Mouse (Mus musculus): ENCODE data around the gene Hist1h3g. TPM values are rescaled to one million over a fixed set of nuclear protein-coding genes. Genes with fewer than 3 reads are reported as not detected.
"Not testable (repeated sequence)": the region's sequence is repeated elsewhere in the genome, so short reads cannot be mapped to it uniquely, and the experiment has no call there.

Gene Hist1h3g
- polyA plus RNA-seq, 1 experiment from 2014 or later: 6.1 TPM

GRCm38 (mm10) chr13:23572218-23573033 is 37.2 kb downstream of the Hist1h3g start:
- Histone ChIP-seq H3K27me3 (ENCODE audit: control insufficient read depth, insufficient read depth, low read length) (no peaks in the 10 kb centered on the region), H3K4me1 (ENCODE audit: control insufficient read depth, insufficient read depth, low read length) (peaks cover 32% of the 10 kb centered on the region), H3K27ac (ENCODE audit: low read length) (peak overlapping the region; percentile 93), H3K4me3 (replicated peaks; ENCODE audit: low read length) (peak overlapping the region; percentile 54), H3K36me3 (ENCODE audit: control insufficient read depth, insufficient read depth, low read length) (no peaks in the 10 kb centered on the region), H3K9ac (ENCODE audit: low read length) (peak overlapping the region; percentile 62), H3K4me2 (ENCODE audit: low read depth, low read length) (peak overlapping the region; percentile 75), H3K9me3 (replicated peaks; ENCODE audit: control insufficient read depth, low read length) (no peaks in the 10 kb centered on the region)
- WGBS: 21% methylated on average over 2 of the region's 2 CpGs
- ATAC-seq (ENCODE audit: insufficient read depth, low FRiP score): no peak

GRCm38 (mm10) chr13:23573034-23573897 is 38.0 kb downstream of the Hist1h3g start:
- WGBS: 6% methylated on average over 17 of the region's 20 CpGs

GRCm38 (mm10) chr13:23573898-23574524 is 38.8 kb downstream of the Hist1h3g start, which contains the start of the genes Hist1h2bf and Hist1h2ad:
Hist1h2bf (minus strand) TSS chr13:23574196.
Hist1h2ad (plus strand) TSS chr13:23574381.
- H3K4me3 ChIP-seq (replicated peaks; ENCODE audit: low read length): peak within 1 kb of the TSS; percentile 54
- peak within 1 kb of the TSS; percentile 71 for H3K9ac ChIP-seq (ENCODE audit: low read length)
- H3K4me2 ChIP-seq (ENCODE audit: low read depth, low read length): peak within 1 kb of the TSS; percentile 78
- H3K27me3 ChIP-seq (ENCODE audit: control insufficient read depth, insufficient read depth, low read length); H3K9me3 ChIP-seq (replicated peaks; ENCODE audit: control insufficient read depth, low read length); H3K36me3 ChIP-seq (ENCODE audit: control insufficient read depth, insufficient read depth, low read length): not testable (repeated sequence)
- H3K4me1 ChIP-seq (ENCODE audit: control insufficient read depth, insufficient read depth, low read length): peaks cover 33% of the 10 kb centered on the region
- ATAC-seq (ENCODE audit: insufficient read depth, low FRiP score): peak; percentile 91
- WGBS: under 1% methylated on average over 22 of the region's 42 CpGs
- H3K27ac ChIP-seq (ENCODE audit: low read length): peak within 1 kb of the TSS; percentile 91

More at GRCm38 (mm10) chr13:23573034-23573897, 38.0 kb downstream of the Hist1h3g start:
- Histone ChIP-seq H3K4me3 (replicated peaks; ENCODE audit: low read length) (peak overlapping the region; percentile 54), H3K9ac (ENCODE audit: low read length) (peak overlapping the region; percentile 71), H3K27ac (ENCODE audit: low read length) (peak overlapping the region; percentile 91), H3K4me2 (ENCODE audit: low read depth, low read length) (peak overlapping the region; percentile 75), H3K4me1 (ENCODE audit: control insufficient read depth, insufficient read depth, low read length) (peaks cover 33% of the 10 kb centered on the region)
- H3K36me3 ChIP-seq (ENCODE audit: control insufficient read depth, insufficient read depth, low read length); H3K9me3 ChIP-seq (replicated peaks; ENCODE audit: control insufficient read depth, low read length); H3K27me3 ChIP-seq (ENCODE audit: control insufficient read depth, insufficient read depth, low read length); ATAC-seq (ENCODE audit: insufficient read depth, low FRiP score): not testable (repeated sequence)

GRCm38 (mm10) chr13:23574546-23575170 is 39.4 kb downstream of the Hist1h3g start:
- peak overlapping the region; percentile 80 for H3K27ac ChIP-seq (ENCODE audit: low read length)
- H3K9ac ChIP-seq (ENCODE audit: low read length): 0 out of 2 replicates have a peak overlapping the region, but pooled peaks have one; percentile 57
- peak overlapping the region; percentile 78 for H3K4me2 ChIP-seq (ENCODE audit: low read depth, low read length)
- H3K27me3 ChIP-seq (ENCODE audit: control insufficient read depth, insufficient read depth, low read length); ATAC-seq (ENCODE audit: insufficient read depth, low FRiP score); H3K9me3 ChIP-seq (replicated peaks; ENCODE audit: control insufficient read depth, low read length); H3K36me3 ChIP-seq (ENCODE audit: control insufficient read depth, insufficient read depth, low read length): not testable (repeated sequence)
- WGBS: under 1% methylated on average over 6 of the region's 39 CpGs
- peaks cover 33% of the 10 kb centered on the region for H3K4me1 ChIP-seq (ENCODE audit: control insufficient read depth, insufficient read depth, low read length)
- H3K4me3 ChIP-seq (replicated peaks; ENCODE audit: low read length): peak overlapping the region; percentile 40

- Histone ChIP-seq H3K4me3 (replicated peaks; ENCODE audit: low read length) (peak within 1 kb of the TSS; percentile 52), H3K9me3 (replicated peaks; ENCODE audit: control insufficient read depth, low read length) (no peaks in the 10 kb centered on the region), H3K9ac (ENCODE audit: low read length) (peak within 1 kb of the TSS; percentile 64), H3K27ac (ENCODE audit: low read length) (peak within 1 kb of the TSS; percentile 90), H3K4me1 (ENCODE audit: control insufficient read depth, insufficient read depth, low read length) (peaks cover 28% of the 10 kb centered on the region), H3K4me2 (ENCODE audit: low read depth, low read length) (peak within 1 kb of the TSS; percentile 78), H3K36me3 (ENCODE audit: control insufficient read depth, insufficient read depth, low read length) (no peaks in the 10 kb centered on the region), H3K27me3 (ENCODE audit: control insufficient read depth, insufficient read depth, low read length) (no peaks in the 10 kb centered on the region)
- under 1% methylated on average over 18 of the region's 18 CpGs for WGBS
- peak; percentile 63 for ATAC-seq (ENCODE audit: insufficient read depth, low FRiP score)
Observed at GRCm38 (mm10) chr13:23575271-23575851, 40.1 kb downstream of the Hist1h3g start, which contains the start of gene Hist1h3d. Hist1h3d (plus strand) TSS chr13:23575763.

GRCm38 (mm10) chr13:23575864-23576313 is 40.7 kb downstream of the Hist1h3g start:
- Histone ChIP-seq H3K4me3 (replicated peaks; ENCODE audit: low read length) (peak overlapping the region; percentile 52), H3K4me2 (ENCODE audit: low read depth, low read length) (peak overlapping the region; percentile 78), H3K27ac (ENCODE audit: low read length) (peak overlapping the region; percentile 90), H3K4me1 (ENCODE audit: control insufficient read depth, insufficient read depth, low read length) (peaks cover 30% of the 10 kb centered on the region), H3K9ac (ENCODE audit: low read length) (peak overlapping the region; percentile 64)
- not testable (repeated sequence) for H3K36me3 ChIP-seq (ENCODE audit: control insufficient read depth, insufficient read depth, low read length); H3K27me3 ChIP-seq (ENCODE audit: control insufficient read depth, insufficient read depth, low read length); ATAC-seq (ENCODE audit: insufficient read depth, low FRiP score); H3K9me3 ChIP-seq (replicated peaks; ENCODE audit: control insufficient read depth, low read length)
- 0% methylated on average over 8 of the region's 40 CpGs for WGBS

GRCm38 (mm10) chr13:23576351-23576881 is 41.2 kb downstream of the Hist1h3g start:
- Histone ChIP-seq H3K27me3 (ENCODE audit: control insufficient read depth, insufficient read depth, low read length) (no peaks in the 10 kb centered on the region), H3K9me3 (replicated peaks; ENCODE audit: control insufficient read depth, low read length) (no peaks in the 10 kb centered on the region), H3K4me2 (ENCODE audit: low read depth, low read length) (peak overlapping the region; percentile 78), H3K36me3 (ENCODE audit: control insufficient read depth, insufficient read depth, low read length) (no peaks in the 10 kb centered on the region), H3K4me1 (ENCODE audit: control insufficient read depth, insufficient read depth, low read length) (peaks cover 32% of the 10 kb centered on the region), H3K4me3 (replicated peaks; ENCODE audit: low read length) (peak overlapping the region; percentile 52), H3K9ac (ENCODE audit: low read length) (peak overlapping the region; percentile 64), H3K27ac (ENCODE audit: low read length) (peak overlapping the region; percentile 90)
- 8% methylated on average over 7 of the region's 7 CpGs for WGBS
- ATAC-seq (ENCODE audit: insufficient read depth, low FRiP score): no peak

Data from stomach, embryonic 16.5 days (tissue).